Mouse (Mus musculus) myocyte (in vitro differentiated cells): ENCODE data around the gene Grk5.

ENCODE experiments used
- E2F4 ChIP-seq: IDR thresholded peaks from one replicate; pipeline ENCODE4 v1.6.1; 2011; ENCODE audit warnings: mild to moderate bottlenecking, control low read depth, moderate library complexity; ENCODE audit not compliant: insufficient read depth
- MAX ChIP-seq: IDR thresholded peaks from one replicate; pipeline ENCODE4 v1.6.1; 2011; ENCODE audit warnings: low read depth, mild to moderate bottlenecking, control low read depth
- MYOG ChIP-seq, 3 experiments: IDR thresholded peaks; one replicate each; pipeline ENCODE4 v1.6.1; 2011; ENCODE audit warnings: control low read depth in 2 of 3, low read depth in 2 of 3, mild to moderate bottlenecking in 2 of 3; ENCODE audit not compliant: insufficient read length in 2 of 3, control insufficient read depth in 1 of 3, insufficient read depth in 1 of 3
- POLR2A ChIP-seq: IDR thresholded peaks from one replicate; pipeline ENCODE4 v1.6.1; 2011; ENCODE audit warnings: low read depth, mild to moderate bottlenecking, control low read depth, moderate library complexity; ENCODE audit not compliant: insufficient read length
- USF1 ChIP-seq: IDR thresholded peaks from one replicate; pipeline ENCODE4 v1.6.1; 2011; ENCODE audit warnings: low read depth, mild to moderate bottlenecking, control low read depth, moderate library complexity

- no peak for TF ChIP-seq USF1
- no peak for TF ChIP-seq E2F4
- TF ChIP-seq MAX: no peak
- no peak for TF ChIP-seq POLR2A
- TF ChIP-seq MYOG (IDR thresholded peaks at IDR 0.05; ENCODE audit: control insufficient read depth in 1 of 3, insufficient read depth in 1 of 3, insufficient read length in 2 of 3, low read depth in 2 of 3): no peak
Measured at GRCm38 (mm10) chr19:61031570-61031969, 142.0 kb downstream of the Grk5 start.
